Mouse (Mus musculus): ENCODE data around the gene Efcab11.

Efcab11 gene

GRCm38 (mm10) chr12:99756213-99756612 is 128.0 kb downstream of the Efcab11 start:
- DNase-seq (ENCODE audit: low read depth, low spot score), result no peak

- no peak for DNase-seq (ENCODE audit: low read depth, low spot score)
Measured at GRCm38 (mm10) chr12:99752986-99753385, 131.3 kb downstream of the Efcab11 start.

- no peak for DNase-seq (ENCODE audit: low read depth, low spot score)
Measured at GRCm38 (mm10) chr12:99749391-99749790, 134.8 kb downstream of the Efcab11 start.

- DNase-seq (ENCODE audit: low read depth, low spot score), result no peak
Measured at GRCm38 (mm10) chr12:99741631-99742030, 142.6 kb downstream of the Efcab11 start.

- DNase-seq (ENCODE audit: low read depth, low spot score), result no peak
Measured at GRCm38 (mm10) chr12:99739211-99739610, 145.0 kb downstream of the Efcab11 start.

GRCm38 (mm10) chr12:99738256-99738655 is 146.0 kb downstream of the Efcab11 start:
- DNase-seq (ENCODE audit: low read depth, low spot score), result no peak

- DNase-seq (ENCODE audit: low read depth, low spot score), result no peak
Measured at GRCm38 (mm10) chr12:99736971-99737370, 147.3 kb downstream of the Efcab11 start.

GRCm38 (mm10) chr12:99735172-99735571 is 149.1 kb downstream of the Efcab11 start:
- DNase-seq (ENCODE audit: low read depth, low spot score), result no peak

- no peak for DNase-seq (ENCODE audit: low read depth, low spot score)
Measured at GRCm38 (mm10) chr12:99724206-99724605, 160.0 kb downstream of the Efcab11 start.

- no peak for DNase-seq (ENCODE audit: low read depth, low spot score)
Measured at GRCm38 (mm10) chr12:99723791-99724190, 160.4 kb downstream of the Efcab11 start.

GRCm38 (mm10) chr12:99721318-99721717 is 162.9 kb downstream of the Efcab11 start:
- DNase-seq (ENCODE audit: low read depth, low spot score), result no peak

- no peak for DNase-seq (ENCODE audit: low read depth, low spot score)
Measured at GRCm38 (mm10) chr12:99719777-99720176, 164.5 kb downstream of the Efcab11 start.

- no peak for DNase-seq (ENCODE audit: low read depth, low spot score)
Measured at GRCm38 (mm10) chr12:99718161-99718560, 166.1 kb downstream of the Efcab11 start.

GRCm38 (mm10) chr12:99716038-99716610 is 168.1 kb downstream of the Efcab11 start:
- no peak for DNase-seq (ENCODE audit: low read depth, low spot score)

GRCm38 (mm10) chr12:99715129-99716037 is 168.9 kb downstream of the Efcab11 start:
- no peak for DNase-seq (ENCODE audit: low read depth, low spot score)

- DNase-seq (ENCODE audit: low read depth, low spot score), result no peak
Measured at GRCm38 (mm10) chr12:99712214-99712613, 172.0 kb downstream of the Efcab11 start.

GRCm38 (mm10) chr12:99702248-99702647 is 182.0 kb downstream of the Efcab11 start:
- DNase-seq (ENCODE audit: low read depth, low spot score), result no peak

GRCm38 (mm10) chr12:99700380-99700779 is 183.9 kb downstream of the Efcab11 start:
- DNase-seq (ENCODE audit: low read depth, low spot score), result no peak

- no peak for DNase-seq (ENCODE audit: low read depth, low spot score)
Measured at GRCm38 (mm10) chr12:99699379-99700023, 184.7 kb downstream of the Efcab11 start.

- no peak for DNase-seq (ENCODE audit: low read depth, low spot score)
Measured at GRCm38 (mm10) chr12:99694066-99694465, 190.2 kb downstream of the Efcab11 start.

- no peak for DNase-seq (ENCODE audit: low read depth, low spot score)
Measured at GRCm38 (mm10) chr12:99686418-99686992, 197.7 kb downstream of the Efcab11 start.

GRCm38 (mm10) chr12:99685451-99686100 is 198.7 kb downstream of the Efcab11 start:
- no peak for DNase-seq (ENCODE audit: low read depth, low spot score)
